Mouse (Mus musculus) liver, postnatal 0 days (tissue): ENCODE data around the gene Myo1e.

ENCODE experiments used
- CTCF ChIP-seq: sonication (generic); IDR thresholded peaks from 2 replicates; pipeline ENCODE4 v1.5.1; 2016; ENCODE audit warnings: antibody characterized with exemption, low read depth
- EP300 ChIP-seq: IDR thresholded peaks from 2 replicates; pipeline ENCODE4 v1.6.1; 2016; ENCODE audit warnings: antibody characterized with exemption, low read depth, mild to moderate bottlenecking

- no peak for TF ChIP-seq CTCF
- no peak for TF ChIP-seq EP300
Observed at GRCm38 (mm10) chr9:70371638-70372037, 164.5 kb downstream of the Myo1e start.
